Mouse (Mus musculus) natural killer cell, adult 2 months (primary cell): ENCODE results near the gene Onecut3.
A peak's percentile ranks its signal among the peaks of the same experiment; 100 is the strongest.

Experiments
- DNase-seq, 2 experiments: peaks; one replicate each; pipeline ENCODE4 v3.0.0; 2022; ENCODE audit warnings: low spot score in 2 of 2

Gene Onecut3

GRCm38 (mm10) chr10:80552364-80552763, 57.7 kb downstream of the Onecut3 start:
- DNase-seq = no peak

- DNase-seq = no peak
Observed at GRCm38 (mm10) chr10:80553575-80553974, 58.9 kb downstream of the Onecut3 start.

- no peak for DNase-seq
Observed at GRCm38 (mm10) chr10:80553997-80554396, 59.4 kb downstream of the Onecut3 start.

GRCm38 (mm10) chr10:80557346-80557965, 62.8 kb downstream of the Onecut3 start:
- peak; percentile 49 to 67 for DNase-seq

- DNase-seq = no peak
Observed at GRCm38 (mm10) chr10:80559431-80559830, 64.8 kb downstream of the Onecut3 start.

- no peak for DNase-seq
Observed at GRCm38 (mm10) chr10:80560621-80561020, 66.0 kb downstream of the Onecut3 start.

GRCm38 (mm10) chr10:80561116-80561944, 66.7 kb downstream of the Onecut3 start, which contains the start of gene Rexo1:
Gene Rexo1 (minus strand): TSS chr10:80561560.
- DNase-seq = peak; percentile 93 to 95

- peak; percentile 76 to 87 for DNase-seq
Observed at GRCm38 (mm10) chr10:80566375-80567092, 71.9 kb downstream of the Onecut3 start.
